Mouse (Mus musculus) adrenal gland, adult 8-10 months (tissue): ENCODE measurements around the gene Grin2d. TPM values are rescaled to one million over a fixed set of nuclear protein-coding genes. Genes with fewer than 3 reads are reported as not detected.

Experiments
- DNase-seq: peaks from one replicate; pipeline ENCODE4 v3.0.0; 2022
- total RNA-seq, 4 experiments: library from RNA; stranded (reverse); gene quantifications; 2 replicates each; pipeline ENCODE4 v1.2.4; 2022

The Grin2d gene
- total RNA-seq, 4 experiments from 2014 or later: 0.78 to 1.4 (median 1.2) TPM

DNA sequence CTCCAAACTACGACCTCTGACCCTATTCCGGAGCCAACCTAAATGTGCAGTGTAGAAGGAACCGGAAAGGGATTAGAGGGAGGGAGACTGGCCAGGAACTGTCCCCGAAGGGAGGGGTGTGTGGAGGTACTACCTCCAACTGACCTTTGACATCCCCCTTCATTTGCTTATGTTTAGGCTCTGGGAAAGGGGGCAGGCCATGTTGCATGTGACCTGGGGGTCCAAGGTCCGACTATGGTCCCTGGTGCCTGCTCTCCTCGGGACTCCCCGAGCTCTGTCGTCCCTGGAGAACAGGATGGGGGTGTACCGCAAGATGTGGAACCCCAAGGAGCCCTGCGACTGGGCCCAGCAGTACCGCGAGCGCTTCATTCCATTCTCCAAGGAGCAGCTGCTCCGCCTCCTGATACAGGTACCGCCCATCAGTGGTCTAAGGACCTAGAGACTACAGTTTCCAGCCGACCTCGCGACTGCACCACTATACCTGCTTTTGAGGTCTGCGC lies 19.1 kb upstream of the Grin2d start:
- no peak for DNase-seq

DNA sequence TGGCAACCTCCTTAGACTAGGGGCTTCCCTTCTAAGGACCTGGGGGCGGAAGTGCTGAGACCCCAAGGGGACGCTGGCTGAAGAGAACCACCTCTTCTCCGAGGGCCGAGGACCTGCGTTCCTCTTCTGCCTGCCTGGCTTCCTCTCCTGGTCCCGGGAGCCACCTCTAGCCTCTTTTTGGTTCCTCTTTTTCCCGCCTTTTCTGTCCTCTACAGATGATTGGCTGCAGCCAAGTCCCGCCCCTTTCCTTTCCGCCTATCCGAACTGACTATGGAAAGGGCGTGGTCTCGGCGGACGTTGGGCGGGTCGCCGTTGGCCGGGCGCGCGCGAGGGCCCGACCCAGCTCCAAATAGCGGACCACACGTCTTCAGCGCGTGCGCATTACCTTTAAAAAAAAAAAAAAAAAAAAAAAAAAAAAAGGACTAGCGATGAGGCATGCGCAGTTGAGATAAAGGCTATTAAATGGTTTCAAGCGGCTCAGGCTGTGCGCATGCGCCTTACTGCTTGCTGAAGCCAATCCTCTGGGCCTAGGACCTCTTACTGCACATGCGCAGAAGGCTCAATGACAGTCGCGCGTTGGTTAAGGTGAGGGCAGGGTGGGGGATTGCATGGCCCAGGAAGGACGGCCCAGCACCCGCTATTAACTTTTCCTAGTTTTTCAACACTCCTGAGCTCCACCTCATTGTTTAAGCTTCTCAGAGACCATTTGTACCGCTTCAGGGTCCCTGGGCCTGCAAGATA lies 18.5 kb upstream of the Grin2d start, which contains the start of the genes Syngr4 and Tmem143:
Gene Syngr4, minus strand, starts transcription at position 198 of the 741 bp plus-strand sequence.
Gene Tmem143, plus strand, starts transcription at position 425 of the 741 bp plus-strand sequence.
- DNase-seq: peak; percentile 97

DNA sequence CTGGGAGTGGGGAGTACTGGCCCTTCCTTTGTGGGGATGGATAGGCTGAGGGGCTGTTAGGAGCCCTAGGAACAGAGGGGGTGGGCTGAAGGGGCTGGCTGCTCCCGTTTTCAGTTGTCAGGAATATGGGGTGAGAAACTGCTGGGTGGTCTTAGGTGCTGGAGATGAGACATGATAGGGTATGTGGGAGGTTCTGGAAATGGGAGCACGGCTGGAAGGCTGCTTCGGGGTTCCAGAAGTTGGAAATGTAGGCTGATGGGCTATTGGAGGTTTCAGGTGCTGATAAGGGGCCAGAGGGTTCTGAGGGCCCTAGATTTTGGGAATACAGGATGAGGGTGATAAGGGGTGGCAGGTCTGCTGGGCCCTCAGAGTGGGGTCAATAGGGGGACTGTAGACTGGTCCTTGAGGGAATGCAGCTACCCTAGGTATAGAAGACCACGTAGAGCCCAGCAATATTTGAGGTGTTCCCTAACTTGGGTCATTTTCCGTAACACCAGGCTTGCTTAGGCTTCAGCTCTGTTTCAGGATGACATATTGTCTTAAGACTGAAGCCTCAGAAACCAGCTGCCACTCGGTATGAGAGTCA lies 17.8 kb upstream of the Grin2d start:
- DNase-seq: no peak

DNA sequence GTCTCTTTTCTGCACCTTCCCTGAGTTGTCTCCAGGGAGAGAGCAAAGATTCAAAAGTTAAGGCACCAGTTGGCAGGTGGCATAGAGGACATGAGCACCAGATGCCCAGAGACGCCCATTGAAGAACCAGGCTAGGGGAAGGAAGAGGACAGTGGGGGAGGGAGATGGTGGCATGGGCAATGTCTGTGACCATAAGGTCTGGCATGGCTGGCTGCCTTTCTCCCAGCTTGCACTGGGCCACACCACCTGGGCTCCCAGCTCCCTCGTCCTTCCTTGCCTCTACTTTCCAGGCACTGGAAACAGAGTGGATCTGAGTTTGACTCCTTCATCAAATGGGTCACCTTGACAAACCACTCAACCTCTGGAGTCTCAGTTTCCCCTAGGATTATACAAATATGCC lies 14.5 kb upstream of the Grin2d start:
- no peak for DNase-seq

DNA sequence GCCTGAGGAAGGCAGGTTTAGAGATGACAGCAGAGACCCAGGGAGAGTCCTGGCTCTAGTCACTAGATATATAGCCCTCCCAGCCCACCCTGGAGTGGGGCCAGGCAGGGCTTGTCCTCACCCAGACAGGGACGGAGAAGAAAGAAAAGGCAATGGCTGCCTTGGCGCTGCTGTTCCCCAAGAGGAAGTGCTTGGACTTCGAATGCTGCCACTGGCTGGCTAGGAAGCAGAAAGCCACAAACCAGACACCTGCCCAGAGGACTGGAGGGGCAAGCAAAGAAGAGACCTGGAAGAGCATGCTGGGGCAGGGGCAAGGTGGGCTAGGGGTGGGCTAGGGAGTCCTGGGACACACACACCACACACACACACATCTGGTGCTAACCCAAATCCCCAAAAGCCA lies 9.1 kb upstream of the Grin2d start:
- DNase-seq: no peak

DNA sequence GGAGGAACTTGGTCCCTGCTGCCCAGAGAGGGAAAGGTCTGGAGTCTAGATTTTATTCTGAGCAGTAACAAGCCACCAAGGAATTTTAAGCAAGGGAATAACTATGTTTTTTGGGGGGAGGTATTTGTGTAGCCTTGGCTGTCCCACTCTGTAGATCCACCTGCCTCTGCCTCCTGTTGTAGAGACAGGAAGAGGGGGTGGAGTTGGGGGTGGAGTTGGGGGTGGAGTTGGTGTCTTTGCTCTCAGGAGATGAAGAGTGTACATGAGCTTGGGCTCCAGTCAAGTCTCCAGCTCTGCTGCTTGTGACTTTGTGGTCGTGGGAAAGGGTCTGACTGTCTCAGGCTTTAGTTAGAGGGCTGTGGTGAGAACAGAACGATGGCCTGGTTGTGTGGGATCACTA lies 2.8 kb upstream of the Grin2d start:
- DNase-seq: no peak

DNA sequence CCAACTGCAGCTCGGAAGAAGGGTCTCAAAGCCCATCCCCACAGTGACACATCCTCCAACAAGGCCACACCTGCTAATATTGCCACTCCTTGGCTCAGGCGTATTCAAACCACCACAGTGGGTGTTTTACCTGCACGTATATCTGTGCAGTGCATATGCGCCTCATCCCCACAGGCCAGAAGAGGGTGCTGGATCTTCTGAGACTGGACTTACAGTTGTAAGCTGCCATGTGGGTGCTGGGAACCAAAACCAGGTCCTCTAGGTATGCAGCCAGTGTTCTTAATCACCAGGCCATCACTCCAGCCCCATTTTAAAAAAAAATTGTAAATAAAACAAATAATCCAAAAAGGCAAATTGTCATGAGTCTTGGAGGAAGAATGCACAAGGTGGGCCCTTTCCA lies 2.4 kb upstream of the Grin2d start:
- no peak for DNase-seq

DNA sequence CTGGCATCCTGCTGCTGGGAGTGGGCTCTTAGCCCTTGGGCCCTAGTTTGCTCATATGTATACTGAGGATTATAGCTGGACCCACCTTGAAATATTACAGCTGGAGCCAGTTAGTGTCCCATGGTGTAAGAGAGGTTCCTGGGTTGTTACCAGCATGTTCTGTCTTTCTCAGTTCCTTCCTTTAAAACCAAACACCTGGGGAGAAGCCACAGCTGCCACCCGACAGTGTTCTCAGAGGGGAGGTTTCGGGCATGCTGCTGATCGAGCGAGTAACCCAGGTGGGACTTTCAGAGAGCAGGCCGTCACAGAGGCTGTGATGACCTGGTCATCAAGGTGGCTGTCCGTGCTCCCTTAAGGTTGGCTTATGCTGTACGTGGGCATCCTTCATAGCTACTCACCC lies 1.3 kb downstream of the Grin2d start:
- no peak for DNase-seq

DNA sequence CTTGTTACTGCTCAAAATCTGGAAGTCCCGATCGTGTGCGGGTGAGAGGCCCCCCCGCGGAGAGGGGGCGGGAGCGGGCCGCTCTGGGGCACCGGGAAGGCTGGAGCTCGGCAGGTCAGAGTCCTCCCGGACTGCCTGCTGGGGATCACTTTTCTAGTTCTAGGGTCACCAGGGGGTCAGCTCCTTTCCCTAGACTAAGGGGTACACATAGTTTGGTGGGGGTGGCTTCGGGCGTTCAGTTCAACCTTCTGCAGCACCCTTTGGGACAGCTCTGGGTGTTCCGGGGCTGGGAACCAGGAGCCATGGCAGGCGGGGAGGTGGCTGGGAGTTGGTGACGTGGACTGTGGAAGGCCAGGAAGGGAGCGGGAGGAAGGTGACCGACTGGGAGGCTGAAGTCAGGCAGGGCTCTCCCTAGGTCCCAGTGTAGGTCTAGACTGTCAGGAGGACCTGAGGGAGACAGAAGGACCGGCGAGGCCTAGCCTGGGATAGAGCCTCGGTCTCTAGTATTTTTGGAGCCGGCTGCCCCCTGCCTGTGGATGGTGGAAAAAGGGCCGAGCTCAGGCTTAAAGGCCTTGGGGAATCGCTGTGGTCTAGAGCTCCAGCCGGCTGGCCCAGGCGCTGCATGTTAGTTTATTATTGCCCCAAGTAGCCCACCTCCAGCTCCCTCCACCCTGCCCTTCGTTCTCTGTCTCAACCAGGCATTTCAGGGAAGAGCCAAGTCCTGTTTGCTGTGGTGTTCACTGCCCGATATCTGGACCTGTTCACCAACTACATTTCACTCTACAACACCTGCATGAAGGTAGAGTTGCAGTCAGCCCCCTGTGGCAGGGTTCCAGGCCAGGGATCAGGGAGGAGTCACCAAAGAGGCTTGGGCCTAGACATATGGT lies 4.9 kb downstream of the Grin2d start:
- peak; percentile 50 for DNase-seq

DNA sequence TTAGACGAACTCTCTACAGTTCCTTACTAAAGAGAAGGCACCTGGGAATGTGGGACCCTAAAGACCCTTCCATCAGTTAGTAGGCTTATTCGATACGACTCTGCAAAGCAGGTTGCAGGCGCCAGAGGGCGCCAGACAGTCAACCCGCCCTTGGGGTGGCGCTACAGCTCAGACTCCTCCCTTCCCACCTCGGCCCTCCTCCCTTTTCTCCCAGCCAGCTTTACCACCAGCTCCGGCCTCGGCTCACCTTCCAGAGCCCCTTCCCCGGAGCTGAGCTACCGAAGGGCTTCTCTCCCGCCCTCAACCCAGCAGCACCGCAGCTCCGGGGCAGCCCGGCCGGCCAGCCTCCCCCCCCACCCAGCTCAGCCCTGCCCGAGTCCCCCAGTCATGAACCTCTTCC lies 5.6 kb downstream of the Grin2d start, which contains the start of gene Kdelr1:
Gene Kdelr1, plus strand, starts transcription at position 149 of the 400 bp plus-strand sequence.
- DNase-seq: peak; percentile 81

DNA sequence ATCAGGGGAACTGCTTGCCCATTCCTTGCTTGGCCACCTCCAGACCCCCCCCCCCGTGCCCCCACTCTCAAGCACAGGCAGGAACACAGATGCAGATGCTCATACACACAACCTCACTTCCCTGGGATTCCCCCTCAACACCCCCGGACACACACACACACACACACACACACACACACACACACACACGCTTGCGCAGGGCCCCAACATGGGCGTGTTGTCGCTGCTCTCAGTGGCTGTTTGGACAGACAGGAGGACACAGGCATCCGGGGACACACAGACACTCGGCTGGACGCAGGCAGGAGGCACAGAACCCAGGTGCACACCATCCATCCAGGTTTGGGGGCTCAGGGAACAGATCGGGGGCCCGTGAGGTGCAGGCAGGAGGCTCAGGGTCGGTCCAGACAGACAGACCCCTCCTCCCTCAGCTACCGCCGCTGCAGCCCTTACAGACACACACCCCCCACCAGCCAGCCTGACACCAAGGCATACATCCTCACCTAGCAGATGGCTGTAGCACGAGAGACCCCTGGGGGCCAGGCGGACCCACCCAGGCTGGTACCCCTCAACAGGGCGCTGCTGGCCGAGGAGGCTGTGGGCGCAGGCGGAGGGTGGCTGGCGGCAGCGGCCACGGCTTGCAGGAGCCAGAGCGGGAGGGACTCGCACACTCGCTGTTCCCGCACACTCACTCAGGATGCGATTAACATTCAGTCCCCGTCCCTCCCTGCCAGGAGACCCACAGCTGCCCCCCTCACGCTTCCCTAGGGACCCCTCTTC lies 7.7 kb downstream of the Grin2d start:
- no peak for DNase-seq

DNA sequence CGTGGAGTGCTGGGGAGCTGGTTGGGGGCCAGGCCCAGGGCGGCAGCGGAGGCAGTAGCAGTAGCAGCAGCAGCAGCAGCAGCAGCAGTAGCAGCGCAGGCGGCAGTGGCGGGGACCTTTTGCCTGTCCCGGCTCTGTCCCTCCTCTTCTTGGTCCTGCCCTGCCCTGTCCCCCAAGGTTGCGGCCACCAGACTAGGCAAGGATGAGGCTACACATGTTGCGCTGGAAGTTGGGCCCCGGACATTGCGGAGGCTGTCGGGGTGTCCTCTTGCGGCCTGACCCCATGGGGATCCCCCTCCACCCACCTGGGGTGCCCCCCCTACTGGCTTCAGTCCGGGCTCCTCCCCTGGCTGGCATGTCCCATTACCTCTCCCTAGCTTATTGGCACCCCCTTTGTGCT lies 8.4 kb downstream of the Grin2d start:
- no peak for DNase-seq

DNA sequence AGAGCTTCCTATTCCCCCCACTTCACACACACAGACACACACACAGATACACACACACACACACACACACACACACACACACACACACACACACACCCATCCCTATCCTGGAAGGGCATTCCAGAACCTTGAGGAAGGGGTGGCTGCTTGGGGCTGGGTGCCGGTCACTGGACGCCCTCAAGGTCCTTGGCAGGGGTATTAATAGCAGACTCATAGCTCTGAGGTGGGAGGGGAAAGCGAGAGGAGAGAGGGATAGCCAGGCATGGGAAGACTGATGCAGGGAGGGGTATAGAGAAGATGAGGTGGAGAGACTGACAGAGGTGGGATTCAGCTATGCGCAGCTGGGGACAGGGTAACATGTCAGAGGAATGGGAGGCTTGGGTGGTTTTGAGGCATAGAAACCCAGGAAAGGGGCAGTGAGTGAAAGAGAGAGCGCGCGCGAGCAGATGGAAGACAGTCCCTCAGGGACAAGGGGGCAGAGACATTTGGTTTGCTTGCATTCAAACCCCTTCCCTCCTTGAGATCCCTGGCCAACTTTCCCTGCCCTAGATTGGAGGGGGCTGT lies 9.0 kb downstream of the Grin2d start:
- no peak for DNase-seq

DNA sequence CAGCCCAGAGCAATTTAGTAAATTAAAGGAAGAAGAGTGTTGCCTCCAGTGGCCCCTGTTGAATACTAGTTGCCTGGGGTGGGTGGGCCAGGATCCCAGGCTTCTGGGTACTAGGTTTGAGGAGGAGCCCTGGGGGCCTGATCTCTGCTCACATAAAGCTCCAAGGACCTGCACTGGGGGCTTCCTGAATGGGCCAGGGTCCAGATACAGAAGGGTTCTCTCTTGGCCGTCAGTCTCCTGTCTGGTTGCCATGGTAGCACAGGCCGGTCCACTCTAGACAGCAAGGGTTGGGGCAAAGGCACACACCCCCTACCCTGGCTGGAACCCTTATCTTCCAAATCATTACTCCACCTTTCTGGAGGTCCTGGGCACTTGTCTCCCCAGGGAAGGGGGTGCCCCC lies 10.3 kb downstream of the Grin2d start:
- DNase-seq: no peak

DNA sequence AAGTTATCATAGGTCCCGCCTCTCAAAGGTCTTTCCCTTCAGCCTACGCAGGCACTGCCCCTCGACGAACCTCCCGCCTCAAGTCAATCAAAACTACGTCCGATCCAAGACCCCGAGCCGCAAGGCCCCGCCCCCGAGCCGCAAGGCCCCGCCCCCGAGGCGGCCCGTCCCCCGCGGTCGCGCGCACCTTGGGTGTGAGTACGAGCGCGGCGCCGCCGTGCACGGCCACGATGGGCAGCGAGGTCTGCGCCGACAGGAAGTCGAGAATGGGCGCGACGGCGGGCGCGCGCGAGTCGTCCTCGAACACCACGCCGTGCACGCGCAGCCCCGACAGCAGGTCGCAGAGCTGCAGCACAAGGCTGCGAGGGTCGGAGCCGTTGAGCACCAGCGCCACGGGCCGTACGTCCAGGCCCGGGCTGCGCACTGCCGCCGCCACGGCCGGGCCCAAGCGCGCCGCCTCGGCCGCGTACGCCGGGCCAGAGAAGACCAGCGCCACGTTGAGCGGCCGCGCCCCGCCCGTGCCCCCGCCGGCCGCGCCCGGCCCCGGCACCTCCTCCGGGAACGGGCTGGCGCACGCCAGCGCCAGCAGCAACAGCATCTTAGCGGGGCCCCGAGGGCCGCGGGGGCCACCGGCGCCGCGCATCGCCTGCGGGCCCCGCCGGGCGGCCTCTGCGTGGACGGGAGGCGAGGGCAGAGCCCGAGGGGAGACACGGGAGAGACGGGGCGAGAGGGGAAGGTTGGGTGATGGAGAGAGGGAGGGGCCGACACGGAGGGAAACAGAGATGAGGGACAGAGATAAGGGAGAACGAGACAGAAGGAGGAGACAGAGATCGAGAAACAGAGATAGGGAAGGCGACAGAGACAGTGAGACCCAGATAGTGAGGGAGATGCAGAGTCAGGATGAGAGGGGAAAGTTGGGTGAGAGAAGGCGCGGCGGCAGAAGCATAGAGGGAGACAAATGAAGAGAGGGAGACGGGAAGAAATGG lies 12.0 kb downstream of the Grin2d start:
- DNase-seq: peak; percentile 87

DNA sequence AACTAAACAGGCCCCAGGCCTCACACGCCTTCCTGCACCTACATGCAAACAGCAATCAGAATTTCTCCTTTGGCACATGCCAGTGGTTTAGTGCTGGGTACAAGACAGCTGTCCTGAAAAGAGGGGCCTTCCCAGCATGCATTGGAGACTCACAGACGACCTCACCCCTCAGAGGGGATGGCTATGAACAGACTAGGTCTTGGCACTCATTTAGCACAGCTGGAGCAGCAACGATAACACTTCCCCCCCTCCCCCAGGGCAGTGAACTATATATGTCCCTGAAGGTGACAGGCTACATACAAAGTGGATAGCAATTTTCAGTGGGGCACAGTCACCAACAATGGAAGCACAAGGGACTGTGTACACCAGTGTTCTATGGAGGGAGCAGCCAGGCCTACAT lies 13.7 kb downstream of the Grin2d start:
- no peak for DNase-seq

DNA sequence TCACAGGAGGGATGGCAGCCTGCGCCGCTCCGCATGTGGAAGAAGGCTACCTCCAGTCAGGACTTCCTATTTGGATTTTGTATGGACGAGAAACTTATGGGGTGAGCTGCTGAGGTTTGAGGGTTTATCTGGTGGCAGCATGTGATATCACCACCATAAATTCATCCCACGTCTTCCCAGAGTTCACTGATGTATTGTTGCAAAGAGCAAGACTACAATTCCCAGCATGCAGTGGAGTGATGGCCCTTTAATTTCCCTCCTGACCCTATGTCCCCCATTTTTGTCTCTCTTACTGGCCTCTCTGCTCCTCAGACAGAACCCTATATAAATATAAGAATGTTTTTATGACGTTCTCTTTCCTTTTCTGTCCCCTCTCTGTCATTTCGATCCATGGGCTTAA lies 15.4 kb downstream of the Grin2d start:
- no peak for DNase-seq

DNA sequence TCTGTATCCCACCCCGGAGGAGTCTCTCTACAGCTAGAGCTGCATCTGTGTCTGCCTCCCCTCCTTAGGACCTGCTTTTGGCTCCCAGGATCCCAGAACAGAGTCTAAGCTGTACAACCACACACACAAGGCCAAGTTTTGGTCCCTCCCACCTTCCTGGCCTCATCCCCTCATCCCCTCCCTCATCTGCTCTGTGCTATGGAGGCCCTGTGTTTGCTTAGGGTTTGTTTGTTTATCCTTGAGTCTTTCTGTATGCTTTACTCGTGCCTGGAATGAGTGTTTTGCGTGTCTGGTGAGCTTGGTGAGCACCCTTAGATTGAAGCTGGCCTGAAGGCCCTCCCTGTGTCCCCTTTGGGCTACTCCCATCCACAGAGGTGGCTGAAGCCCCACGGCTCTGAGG lies 19.2 kb downstream of the Grin2d start:
- DNase-seq: no peak

DNA sequence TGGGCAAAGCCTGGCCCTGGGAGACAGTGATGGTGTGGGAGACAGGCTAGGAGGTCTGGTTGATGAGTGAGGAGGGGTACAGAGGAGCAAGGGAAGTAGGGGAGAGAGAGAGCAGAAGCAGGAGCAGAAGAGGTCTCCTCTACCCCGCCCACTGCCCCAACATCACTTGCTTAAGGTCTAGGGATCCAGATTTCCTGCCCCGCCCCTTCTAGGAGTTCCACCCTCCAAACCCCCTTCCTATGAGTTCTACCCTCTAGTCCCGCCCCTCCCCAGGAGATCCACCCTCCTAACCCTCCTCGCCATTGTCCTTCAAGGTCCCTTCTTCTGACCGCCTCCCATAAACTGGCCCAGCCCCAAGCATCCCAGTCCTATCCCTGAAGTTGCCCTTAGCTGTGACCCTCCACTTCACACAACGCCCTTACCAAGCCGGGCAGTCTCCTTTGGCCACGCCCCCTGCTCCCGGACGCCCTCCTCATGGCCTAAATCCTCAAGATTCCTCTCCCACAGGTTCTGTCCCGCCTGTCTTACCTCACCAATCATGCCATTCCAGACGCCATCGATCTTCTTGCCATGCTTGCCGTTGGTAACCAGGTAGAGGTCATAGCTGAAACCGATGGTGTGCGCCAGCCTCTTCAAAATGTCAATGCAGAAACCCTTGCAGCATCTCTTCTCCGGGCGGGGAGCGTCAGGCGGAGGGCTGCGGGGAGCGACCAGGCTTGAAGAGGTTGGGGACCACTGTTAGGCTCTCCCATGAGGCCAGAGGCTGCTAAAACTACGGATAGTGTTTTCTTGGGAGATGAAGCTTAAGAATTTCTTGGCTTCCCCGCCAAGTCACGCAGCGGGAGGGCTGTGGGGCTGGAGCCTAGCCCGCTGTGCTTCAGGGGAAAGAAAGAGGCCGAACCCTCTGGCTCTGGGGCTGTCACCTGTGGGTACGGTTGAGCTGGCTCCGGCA lies 21.0 kb downstream of the Grin2d start:
- DNase-seq: no peak
